Mouse (Mus musculus) intestine, postnatal 0 days (tissue): ENCODE measurements at regions not wholly inside any gene's neighbourhood (a gene's known extent, or its start where the extent isn't known, plus 50 kb on each side); places are given as distances from the start of the nearest gene placed in this dataset.
A peak's percentile ranks its signal among the peaks of the same experiment; 100 is the strongest.

Experiments
- ATAC-seq: fragments of 200-750 bp; cut with Nextera tagmentation; 2 replicates; pipeline ENCODE4 v1.8.0; 2017; ENCODE audit warnings: mild to moderate bottlenecking, moderate TSS enrichment, moderate library complexity
- H3K27ac ChIP-seq: fragments of 300-500 bp; sonication (generic); 2 replicates; pipeline ENCODE4 v1.5.1; 2014; ENCODE audit warnings: mild to moderate bottlenecking, low read depth, low read length, moderate library complexity
- H3K27me3 ChIP-seq: fragments of 300-500 bp; sonication (generic); replicated peaks from 2 replicates; pipeline ENCODE4 v1.6.1; 2014; ENCODE audit warnings: low read length, mixed read lengths; ENCODE audit not compliant: control insufficient read depth, insufficient read depth
- H3K36me3 ChIP-seq: fragments of 300-500 bp; sonication (generic); 2 replicates; pipeline ENCODE4 v1.6.1; 2014; ENCODE audit warnings: mild to moderate bottlenecking, moderate library complexity; ENCODE audit not compliant: control insufficient read depth, insufficient read depth
- H3K4me1 ChIP-seq: fragments of 300-500 bp; sonication (generic); replicated peaks from 2 replicates; pipeline ENCODE4 v1.6.1; 2014; ENCODE audit warnings: antibody characterized with exemption, low read length, mixed read lengths; ENCODE audit not compliant: control insufficient read depth, insufficient read depth
- H3K4me2 ChIP-seq: fragments of 300-500 bp; sonication (generic); replicated peaks from 2 replicates; pipeline ENCODE4 v1.6.1; 2014; ENCODE audit warnings: low read depth, mild to moderate bottlenecking, moderate library complexity
- H3K4me3 ChIP-seq: fragments of 300-500 bp; sonication (generic); 2 replicates; pipeline ENCODE4 v1.5.1; 2014; ENCODE audit warnings: low read depth, low read length
- H3K9ac ChIP-seq: fragments of 300-500 bp; sonication (generic); 2 replicates; pipeline ENCODE4 v1.6.1; 2014; ENCODE audit warnings: mild to moderate bottlenecking, low read depth, low read length
- H3K9me3 ChIP-seq: fragments of 300-500 bp; sonication (generic); 2 replicates; pipeline ENCODE4 v1.6.1; 2016; ENCODE audit warnings: mixed run types; ENCODE audit not compliant: control insufficient read depth
- CTCF ChIP-seq: sonication (generic); IDR thresholded peaks from 2 replicates; pipeline ENCODE4 v1.5.1; 2016; ENCODE audit warnings: low read depth, mild to moderate bottlenecking, control low read depth, antibody characterized with exemption, moderate library complexity
- WGBS: fragments of 180-500 bp; shearing (Covaris S2); extraction: QIAGEN DNeasy Blood & Tissue Kit; methylation state at CpG from one replicate; pipeline ENCODE4 v1.1.7; 2014; 5-methylcytosine and 5-hydroxymethylcytosine counted together

DNA sequence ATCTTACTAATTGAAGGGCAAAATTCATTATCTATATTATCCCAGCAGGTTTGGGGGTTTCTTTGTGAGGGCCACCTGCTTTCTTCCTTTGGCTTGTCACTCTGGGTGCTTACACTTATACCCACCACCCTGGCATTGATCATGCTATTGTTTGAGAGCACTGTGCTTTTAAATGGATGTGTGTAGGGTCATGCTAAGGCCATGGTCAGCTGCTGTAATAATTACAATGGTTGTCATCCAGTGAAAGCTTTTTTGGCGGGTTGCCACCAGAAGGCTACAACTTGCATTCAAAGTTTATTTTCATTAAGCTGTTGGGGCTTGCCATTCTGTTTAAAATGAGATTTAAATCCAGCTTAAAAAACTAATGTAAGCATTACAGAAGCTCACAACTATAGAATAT is 322.4 kb upstream of the Tmem229a start:
- Histone ChIP-seq H3K9ac (no peak overlapping the region), H3K9me3 (no peaks in the 10 kb centered on the region), H3K4me2 (no peak overlapping the region), H3K4me1 (no peaks in the 10 kb centered on the region), H3K27me3 (no peaks in the 10 kb centered on the region), H3K27ac (no peak overlapping the region), H3K36me3 (no peaks in the 10 kb centered on the region), H3K4me3 (no peak overlapping the region)
- WGBS: 55% methylated on average over 1 of the region's 1 CpGs
- no peak for TF ChIP-seq CTCF
- no peak for ATAC-seq

GRCm38 (mm10) chr6:25277703-25278447 is 321.8 kb upstream of the Tmem229a start:
- H3K9me3 ChIP-seq: no peaks in the 10 kb centered on the region
- no peak overlapping the region for H3K4me3 ChIP-seq
- no peak for TF ChIP-seq CTCF
- H3K9ac ChIP-seq: no peak overlapping the region
- H3K27ac ChIP-seq: no peak overlapping the region
- WGBS: 45% methylated on average over 8 of the region's 8 CpGs
- no peak overlapping the region for H3K4me2 ChIP-seq
- no peaks in the 10 kb centered on the region for H3K27me3 ChIP-seq
- no peak for ATAC-seq
- no peaks in the 10 kb centered on the region for H3K4me1 ChIP-seq
- no peaks in the 10 kb centered on the region for H3K36me3 ChIP-seq

DNA sequence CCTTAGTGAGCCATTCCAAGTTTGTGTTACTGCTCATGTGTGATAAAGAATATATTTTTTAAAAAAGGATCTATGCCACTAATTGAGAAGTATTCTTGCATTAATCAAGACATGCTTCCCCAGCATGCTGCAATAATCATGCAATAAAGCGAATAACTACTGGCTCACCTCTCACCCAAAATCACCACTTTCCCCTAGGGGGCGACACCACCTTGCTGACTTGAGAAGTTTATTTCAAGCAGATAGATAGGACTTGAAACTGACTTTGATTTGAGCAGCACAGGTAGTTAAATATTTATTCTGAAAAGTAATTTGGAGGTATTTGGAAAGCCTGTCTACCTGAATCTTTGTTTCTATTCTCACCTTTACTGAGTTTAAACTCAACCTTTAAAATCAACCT is 320.1 kb upstream of the Tmem229a start:
- Histone ChIP-seq H3K36me3 (no peaks in the 10 kb centered on the region), H3K27ac (no peak overlapping the region), H3K4me1 (no peaks in the 10 kb centered on the region), H3K4me2 (no peak overlapping the region), H3K9ac (no peak overlapping the region), H3K9me3 (no peaks in the 10 kb centered on the region), H3K27me3 (no peaks in the 10 kb centered on the region), H3K4me3 (no peak overlapping the region)
- ATAC-seq: no peak
- TF ChIP-seq CTCF: peak; percentile 51
- WGBS: 50% methylated on average over 2 of the region's 2 CpGs

GRCm38 (mm10) chr6:25260559-25260958 is 304.5 kb upstream of the Tmem229a start:
- H3K9ac ChIP-seq: no peak overlapping the region
- H3K27me3 ChIP-seq: no peaks in the 10 kb centered on the region
- ATAC-seq: no peak
- no peak overlapping the region for H3K4me2 ChIP-seq
- TF ChIP-seq CTCF: no peak
- no peak overlapping the region for H3K27ac ChIP-seq
- no peaks in the 10 kb centered on the region for H3K36me3 ChIP-seq
- 100% methylated on average over 1 of the region's 1 CpGs for WGBS
- H3K4me1 ChIP-seq: no peaks in the 10 kb centered on the region
- H3K4me3 ChIP-seq: no peak overlapping the region
- H3K9me3 ChIP-seq: no peaks in the 10 kb centered on the region

GRCm38 (mm10) chr6:25255762-25256161 is 299.7 kb upstream of the Tmem229a start:
- Histone ChIP-seq H3K4me3 (no peak overlapping the region), H3K9me3 (no peaks in the 10 kb centered on the region), H3K27ac (no peak overlapping the region), H3K4me2 (no peak overlapping the region), H3K36me3 (no peaks in the 10 kb centered on the region), H3K27me3 (no peaks in the 10 kb centered on the region), H3K9ac (no peak overlapping the region), H3K4me1 (no peaks in the 10 kb centered on the region)
- no peak for TF ChIP-seq CTCF
- ATAC-seq: no peak
- 82% methylated on average over 2 of the region's 2 CpGs for WGBS

DNA sequence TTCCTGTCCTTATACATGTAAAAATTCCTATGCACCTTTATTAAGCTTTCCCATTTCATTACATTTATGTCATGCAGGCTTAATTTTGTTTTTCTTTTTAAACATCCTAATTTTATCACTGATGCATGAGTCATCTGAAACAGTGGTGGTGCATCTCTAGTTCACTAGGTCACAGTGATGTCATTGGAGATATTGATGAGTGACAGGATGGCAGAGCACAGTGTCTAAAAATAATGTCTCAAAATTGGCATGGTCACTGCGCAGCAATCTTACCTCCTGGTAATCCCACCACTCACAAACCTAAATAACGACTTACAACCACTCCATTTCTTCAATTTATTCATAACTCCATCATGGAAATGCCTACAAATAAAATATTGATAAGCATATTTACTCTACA is 280.9 kb upstream of the Tmem229a start:
- Histone ChIP-seq H3K4me3 (no peak overlapping the region), H3K36me3 (no peaks in the 10 kb centered on the region), H3K9ac (no peak overlapping the region), H3K4me1 (no peaks in the 10 kb centered on the region), H3K27ac (no peak overlapping the region), H3K27me3 (no peaks in the 10 kb centered on the region), H3K4me2 (no peak overlapping the region), H3K9me3 (no peaks in the 10 kb centered on the region)
- WGBS: 77% methylated on average over 2 of the region's 2 CpGs
- no peak for ATAC-seq
- no peak for TF ChIP-seq CTCF
